Mouse (Mus musculus): ENCODE measurements around the gene Armc8. TPM values are rescaled to one million over a fixed set of nuclear protein-coding genes. Genes with fewer than 3 reads are reported as not detected.
"Not testable (repeated sequence)": the region's sequence is repeated elsewhere in the genome, so short reads cannot be mapped to it uniquely, and the experiment has no call there.

Gene Armc8
- polyA plus RNA-seq (2012; rRNA removed), result 15.0 and 15.6 TPM in 2 replicates

DNA sequence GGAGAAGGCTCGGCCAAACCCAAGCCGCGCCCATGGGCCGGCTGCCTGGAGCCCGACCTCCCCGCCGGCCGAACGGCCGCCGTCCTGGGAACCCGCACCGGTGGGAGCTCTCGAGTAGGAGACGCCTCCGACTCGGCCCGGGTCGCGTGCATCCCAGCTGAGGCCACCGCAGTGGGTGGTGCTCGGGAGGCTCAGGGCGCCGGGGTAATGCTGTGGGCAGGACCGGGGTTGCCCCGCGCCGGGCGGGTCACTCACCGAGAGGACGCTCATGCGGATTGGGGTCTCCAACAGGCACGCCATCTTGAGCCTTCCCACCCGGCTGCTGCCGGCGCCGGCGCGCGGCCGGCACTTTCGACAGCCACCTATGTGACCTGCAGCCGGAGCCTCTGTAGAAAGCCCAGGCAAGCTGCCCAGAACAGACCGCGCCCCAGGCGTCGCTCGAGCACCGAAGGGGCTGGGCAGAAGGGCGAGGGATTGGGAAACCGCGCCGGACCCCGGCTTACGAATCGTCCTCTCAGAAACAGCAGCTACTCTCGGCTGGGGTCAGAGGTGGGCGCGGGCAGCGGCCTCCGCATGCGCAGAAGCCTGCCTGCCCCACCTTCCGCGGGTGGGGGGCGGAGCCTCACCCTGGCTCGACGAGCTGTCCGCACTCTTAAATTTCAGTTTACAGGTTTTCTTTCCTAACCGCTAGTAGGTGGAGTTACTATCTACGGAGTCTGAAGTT, at the start of gene Armc8:
Gene Armc8, minus strand, starts transcription at position 553 of the 724 bp plus-strand sequence.
- no peak for TF ChIP-seq CTCF (IDR thresholded peaks at IDR 0.05; ENCODE audit: borderline replicate concordance, control insufficient read depth, extremely low read depth, insufficient read depth, low read length, poor library complexity)
- no peak for TF ChIP-seq POLR2A (IDR thresholded peaks at IDR 0.05; ENCODE audit: control insufficient read depth, extremely low read depth, insufficient read depth, low read length, poor library complexity)
- DNase-seq, result peak; percentile 91
- H3K27me3 ChIP-seq (ENCODE audit: control insufficient read depth, insufficient read depth, low read length), result no peaks in the 10 kb centered on the region
- under 1% methylated on average over 70 of the region's 70 CpGs for WGBS
- peak within 1 kb of the TSS; percentile 56 for H3K27ac ChIP-seq (ENCODE audit: control insufficient read depth, insufficient read depth, low read length)
- H3K4me3 ChIP-seq (ENCODE audit: control insufficient read depth, insufficient read depth, low read length), result peak within 1 kb of the TSS; percentile 92
- no peaks in the 10 kb centered on the region for H3K36me3 ChIP-seq (ENCODE audit: control insufficient read depth, insufficient read depth, low read length)
- peaks cover 3% of the 10 kb centered on the region; the same call in 1 of the 2 replicates for H3K4me1 ChIP-seq (replicated peaks; ENCODE audit: control insufficient read depth, insufficient read depth, low read length)

DNA sequence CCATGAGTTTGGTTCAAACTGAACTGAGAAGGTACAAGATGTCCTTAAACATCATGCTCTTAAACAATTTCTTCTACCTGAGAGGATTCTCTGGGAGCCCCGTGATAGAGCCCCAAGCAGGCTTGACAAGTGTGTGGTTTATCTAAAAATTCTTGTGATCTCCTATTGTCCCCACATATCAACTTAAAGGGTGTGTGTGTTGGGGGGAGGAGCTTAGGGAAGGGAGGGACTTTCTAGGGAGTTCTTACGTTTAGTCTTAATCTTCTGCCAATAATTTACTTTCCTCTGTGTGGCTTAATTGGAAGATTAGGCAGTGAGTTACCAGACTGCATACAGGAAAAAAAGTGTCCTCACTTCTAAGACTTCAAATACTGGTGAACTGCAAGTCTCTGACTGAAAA, 43.5 kb upstream of the Armc8 start, which contains the start of gene A4gnt:
Gene A4gnt, plus strand, starts transcription at position 301 of the 400 bp plus-strand sequence.
- TF ChIP-seq POLR2A (IDR thresholded peaks at IDR 0.05; ENCODE audit: control insufficient read depth, extremely low read depth, insufficient read depth, low read length, poor library complexity) (no peak), CTCF (IDR thresholded peaks at IDR 0.05; ENCODE audit: borderline replicate concordance, control insufficient read depth, extremely low read depth, insufficient read depth, low read length, poor library complexity) (no peak)
- H3K4me1 ChIP-seq (replicated peaks; ENCODE audit: control insufficient read depth, insufficient read depth, low read length), result no peaks in the 10 kb centered on the region
- DNase-seq, result no peak
- H3K27me3 ChIP-seq (ENCODE audit: control insufficient read depth, insufficient read depth, low read length), result no peaks in the 10 kb centered on the region
- H3K36me3 ChIP-seq (ENCODE audit: control insufficient read depth, insufficient read depth, low read length), result no peaks in the 10 kb centered on the region
- H3K4me3 ChIP-seq (ENCODE audit: control insufficient read depth, insufficient read depth, low read length), result no peak within 1 kb of the TSS
- 45% methylated on average over 2 of the region's 2 CpGs for WGBS
- no peak within 1 kb of the TSS for H3K27ac ChIP-seq (ENCODE audit: control insufficient read depth, insufficient read depth, low read length)

DNA sequence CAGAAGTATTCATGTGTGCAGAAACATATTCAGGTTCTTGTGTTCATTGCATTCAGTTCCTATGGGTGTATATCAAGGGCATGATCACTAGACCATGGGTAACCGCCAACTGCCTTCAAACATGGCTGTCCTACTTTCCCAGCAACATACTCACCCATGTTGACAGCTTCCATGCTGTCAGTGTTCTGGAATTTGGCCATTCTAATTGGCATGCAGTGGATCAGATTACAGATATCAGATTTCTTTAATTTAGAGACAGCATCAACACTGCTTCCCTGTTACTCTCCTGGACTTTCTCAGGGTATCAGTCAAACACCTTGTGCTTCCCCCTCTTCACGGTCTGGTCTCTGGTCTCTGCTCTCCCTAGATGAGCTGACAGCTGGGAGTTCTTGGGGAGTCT, 34.9 kb upstream of the Armc8 start:
- no peaks in the 10 kb centered on the region for H3K36me3 ChIP-seq (ENCODE audit: control insufficient read depth, insufficient read depth, low read length)
- H3K27me3 ChIP-seq (ENCODE audit: control insufficient read depth, insufficient read depth, low read length), result no peaks in the 10 kb centered on the region
- 82% methylated on average over 2 of the region's 2 CpGs for WGBS
- no peak for DNase-seq
- no peaks in the 10 kb centered on the region for H3K4me1 ChIP-seq (replicated peaks; ENCODE audit: control insufficient read depth, insufficient read depth, low read length)
- H3K27ac ChIP-seq (ENCODE audit: control insufficient read depth, insufficient read depth, low read length), result no peak overlapping the region
- H3K4me3 ChIP-seq (ENCODE audit: control insufficient read depth, insufficient read depth, low read length), result no peak overlapping the region
- no peak for TF ChIP-seq POLR2A (IDR thresholded peaks at IDR 0.05; ENCODE audit: control insufficient read depth, extremely low read depth, insufficient read depth, low read length, poor library complexity)
- TF ChIP-seq CTCF (IDR thresholded peaks at IDR 0.05; ENCODE audit: borderline replicate concordance, control insufficient read depth, extremely low read depth, insufficient read depth, low read length, poor library complexity), result no peak

DNA sequence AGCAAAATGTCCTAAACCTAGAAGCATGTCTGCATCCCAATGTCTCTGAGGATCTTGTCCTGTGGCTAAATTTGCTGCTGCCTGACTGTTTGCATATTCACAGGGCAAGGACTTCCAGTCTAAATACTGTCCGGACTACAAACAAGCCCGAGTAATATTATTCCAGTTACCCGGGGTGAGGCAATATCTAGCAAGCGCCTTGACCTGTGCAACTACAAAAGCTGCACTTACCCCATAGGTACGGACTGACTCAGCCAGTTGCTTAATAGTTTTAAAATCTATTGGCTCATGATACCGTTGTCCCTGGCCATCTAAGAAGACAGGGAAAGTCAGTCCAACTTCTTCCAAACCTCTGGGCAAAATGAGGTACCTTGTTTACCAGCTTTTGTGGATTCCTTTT, 30.4 kb upstream of the Armc8 start:
- H3K4me3 ChIP-seq (ENCODE audit: control insufficient read depth, insufficient read depth, low read length); H3K36me3 ChIP-seq (ENCODE audit: control insufficient read depth, insufficient read depth, low read length); DNase-seq; H3K4me1 ChIP-seq (replicated peaks; ENCODE audit: control insufficient read depth, insufficient read depth, low read length); H3K27me3 ChIP-seq (ENCODE audit: control insufficient read depth, insufficient read depth, low read length); H3K27ac ChIP-seq (ENCODE audit: control insufficient read depth, insufficient read depth, low read length): not testable (repeated sequence)
- 96% methylated on average over 6 of the region's 6 CpGs for WGBS

DNA sequence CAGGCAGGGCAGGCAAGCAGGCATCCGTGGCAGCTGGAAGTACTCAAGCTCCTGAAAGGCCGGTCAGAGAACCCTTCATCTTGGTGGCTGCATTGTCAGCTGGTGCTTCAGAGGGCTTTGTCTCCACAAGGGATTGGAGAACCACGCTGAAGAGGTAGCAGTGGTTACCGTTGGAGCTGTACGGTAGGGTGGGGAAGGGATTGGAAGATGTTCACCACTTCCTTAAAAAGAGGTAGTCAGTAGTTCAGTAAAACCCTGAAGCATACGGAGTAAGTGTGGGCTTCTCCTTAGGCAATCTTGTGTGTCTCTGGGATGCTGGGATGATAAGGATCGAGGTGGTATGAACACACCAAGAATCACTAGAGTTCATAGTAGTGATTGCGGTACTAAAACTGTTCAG, 22.4 kb upstream of the Armc8 start:
- DNase-seq, result no peak
- H3K27me3 ChIP-seq (ENCODE audit: control insufficient read depth, insufficient read depth, low read length), result no peaks in the 10 kb centered on the region
- no peaks in the 10 kb centered on the region for H3K4me1 ChIP-seq (replicated peaks; ENCODE audit: control insufficient read depth, insufficient read depth, low read length)
- no peak overlapping the region for H3K27ac ChIP-seq (ENCODE audit: control insufficient read depth, insufficient read depth, low read length)
- 28% methylated on average over 8 of the region's 8 CpGs for WGBS
- H3K4me3 ChIP-seq (ENCODE audit: control insufficient read depth, insufficient read depth, low read length), result no peak overlapping the region
- TF ChIP-seq POLR2A (IDR thresholded peaks at IDR 0.05; ENCODE audit: control insufficient read depth, extremely low read depth, insufficient read depth, low read length, poor library complexity) (no peak), CTCF (IDR thresholded peaks at IDR 0.05; ENCODE audit: borderline replicate concordance, control insufficient read depth, extremely low read depth, insufficient read depth, low read length, poor library complexity) (no peak)
- H3K36me3 ChIP-seq (ENCODE audit: control insufficient read depth, insufficient read depth, low read length), result no peaks in the 10 kb centered on the region

DNA sequence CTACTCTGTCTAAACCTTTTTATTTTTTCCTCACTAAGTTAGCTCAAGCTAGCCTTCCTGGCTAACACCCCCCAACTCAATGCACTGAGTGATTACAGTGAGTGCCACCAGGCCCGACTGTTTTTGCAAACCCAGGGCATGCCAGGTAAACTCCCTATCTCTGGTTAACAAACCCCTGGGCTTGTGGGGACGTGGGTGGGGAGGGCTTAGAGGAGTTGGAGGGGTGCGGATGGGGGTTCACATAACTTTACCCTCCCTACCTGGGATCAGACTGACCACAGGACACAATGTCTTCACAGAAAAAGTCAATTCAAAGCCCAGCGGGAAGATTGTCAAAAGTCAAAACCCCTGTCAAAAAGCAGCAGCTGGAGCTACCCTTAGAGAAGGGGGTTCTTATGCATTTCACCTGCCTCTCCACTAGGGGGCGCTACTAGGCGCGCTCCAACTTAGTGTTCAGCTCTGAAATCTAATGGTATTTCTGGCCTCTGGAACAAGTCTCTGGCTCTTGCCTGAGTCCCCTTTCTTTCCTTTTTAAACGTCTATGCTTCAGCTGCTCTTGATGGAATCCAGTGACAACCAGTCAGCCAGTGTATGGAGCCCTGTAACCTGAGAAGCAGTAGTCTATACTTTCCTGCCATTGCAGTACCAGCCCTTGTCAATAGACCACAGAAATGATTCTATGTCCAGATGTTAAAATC, 19.0 kb upstream of the Armc8 start:
- 37% methylated on average over 8 of the region's 8 CpGs for WGBS
- peak; percentile 56 for DNase-seq
- H3K4me1 ChIP-seq (replicated peaks; ENCODE audit: control insufficient read depth, insufficient read depth, low read length), result no peaks in the 10 kb centered on the region

More for the DNA sequence above, 19.0 kb upstream of the Armc8 start:
- Histone ChIP-seq H3K27ac (ENCODE audit: control insufficient read depth, insufficient read depth, low read length) (no peak overlapping the region), H3K4me3 (ENCODE audit: control insufficient read depth, insufficient read depth, low read length) (no peak overlapping the region), H3K36me3 (ENCODE audit: control insufficient read depth, insufficient read depth, low read length) (peaks cover 19% of the 10 kb centered on the region), H3K27me3 (ENCODE audit: control insufficient read depth, insufficient read depth, low read length) (no peaks in the 10 kb centered on the region)
- TF ChIP-seq CTCF (IDR thresholded peaks at IDR 0.05; ENCODE audit: borderline replicate concordance, control insufficient read depth, extremely low read depth, insufficient read depth, low read length, poor library complexity) (no peak), POLR2A (IDR thresholded peaks at IDR 0.05; ENCODE audit: control insufficient read depth, extremely low read depth, insufficient read depth, low read length, poor library complexity) (no peak)
